8 mouse cellular contexts compared by ENCODE assay signal in genomic region chr19:36705286-36706146, GRCm38 (mm10). TPM values are rescaled to one million over a fixed set of nuclear protein-coding genes. Genes with fewer than 3 reads are reported as not detected.
DNase-seq lines count a peak whose midpoint lies in the region; ATAC-seq lines count a peak whose summit lies in the region.

No protein-coding gene starts in this region.

- H3K27me3 ChIP-seq in limb, embryonic 12.5 days: no peaks in the 10 kb centered on the region
- H3K27me3 ChIP-seq in limb, embryonic 10.5 days (ENCODE audit: low read depth, poor library complexity, severe bottlenecking): no peaks in the 10 kb centered on the region
- no peaks in the 10 kb centered on the region for H3K27me3 ChIP-seq in forebrain, embryonic 14.5 days (replicated peaks; ENCODE audit: control insufficient read depth, insufficient read depth, low read length)
- H3K27me3 ChIP-seq in hindbrain, embryonic 16.5 days (replicated peaks; ENCODE audit: control insufficient read depth, insufficient read depth, low read length): no peaks in the 10 kb centered on the region
- H3K27me3 ChIP-seq in midbrain, embryonic 15.5 days (replicated peaks): no peaks in the 10 kb centered on the region

- WGBS in limb, embryonic 12.5 days: 79% methylated on average over 17 of the region's 17 CpGs
- 87% methylated on average over 17 of the region's 17 CpGs for WGBS in limb, embryonic 10.5 days
- WGBS in forebrain, embryonic 14.5 days: 59% methylated on average over 17 of the region's 17 CpGs
- WGBS in hindbrain, embryonic 16.5 days: 69% methylated on average over 17 of the region's 17 CpGs
- 76% methylated on average over 17 of the region's 17 CpGs for WGBS in midbrain, embryonic 15.5 days

- no peak overlapping the region for H3K9ac ChIP-seq in limb, embryonic 12.5 days (replicated peaks)
- H3K9ac ChIP-seq in forebrain, embryonic 14.5 days (ENCODE audit: low read length): no peak overlapping the region
- H3K9ac ChIP-seq in hindbrain, embryonic 16.5 days (ENCODE audit: low read depth, low read length): no peak overlapping the region
- H3K9ac ChIP-seq in midbrain, embryonic 15.5 days: no peak overlapping the region

- H3K4me2 ChIP-seq in limb, embryonic 12.5 days: no peak overlapping the region
- H3K4me2 ChIP-seq in forebrain, embryonic 14.5 days (ENCODE audit: low read length): no peak overlapping the region
- H3K4me2 ChIP-seq in hindbrain, embryonic 16.5 days (ENCODE audit: low read length): no peak overlapping the region; the same call in 1 of the 2 replicates
- no peak overlapping the region for H3K4me2 ChIP-seq in midbrain, embryonic 15.5 days

- H3K36me3 ChIP-seq in limb, embryonic 12.5 days: no peaks in the 10 kb centered on the region
- no peaks in the 10 kb centered on the region for H3K36me3 ChIP-seq in limb, embryonic 10.5 days
- no peaks in the 10 kb centered on the region for H3K36me3 ChIP-seq in forebrain, embryonic 14.5 days (ENCODE audit: control insufficient read depth, insufficient read depth, low read length)
- no peaks in the 10 kb centered on the region for H3K36me3 ChIP-seq in hindbrain, embryonic 16.5 days (ENCODE audit: control insufficient read depth, insufficient read depth, low read length)
- H3K36me3 ChIP-seq in midbrain, embryonic 15.5 days (replicated peaks): no peaks in the 10 kb centered on the region

- H3K4me3 ChIP-seq in limb, embryonic 12.5 days (replicated peaks): no peak overlapping the region
- H3K4me3 ChIP-seq in limb, embryonic 10.5 days: no peak overlapping the region
- H3K4me3 ChIP-seq in forebrain, embryonic 14.5 days (ENCODE audit: low read depth, low read length): no peak overlapping the region
- no peak overlapping the region for H3K4me3 ChIP-seq in hindbrain, embryonic 16.5 days (ENCODE audit: low read length)
- no peak overlapping the region for H3K4me3 ChIP-seq in midbrain, embryonic 15.5 days

- H3K9me3 ChIP-seq in limb, embryonic 12.5 days: 0 out of 2 replicates have a peak, but pooled peaks cover 4% of the 10 kb centered on the region
- H3K9me3 ChIP-seq in limb, embryonic 10.5 days (replicated peaks): no peaks in the 10 kb centered on the region
- no peaks in the 10 kb centered on the region for H3K9me3 ChIP-seq in forebrain, embryonic 14.5 days (replicated peaks; ENCODE audit: control insufficient read depth, low read length)
- peaks cover 7% of the 10 kb centered on the region for H3K9me3 ChIP-seq in hindbrain, embryonic 16.5 days (ENCODE audit: control insufficient read depth, low read length)
- H3K9me3 ChIP-seq in midbrain, embryonic 15.5 days: no peaks in the 10 kb centered on the region

- ATAC-seq in limb, embryonic 12.5 days (ENCODE audit: insufficient number of reproducible peaks, insufficient read depth, low FRiP score, low TSS enrichment, low read depth): no peak
- ATAC-seq in forebrain, embryonic 14.5 days: peak; percentile 69
- ATAC-seq in hindbrain, embryonic 16.5 days: peak; percentile 94
- peak; percentile 69 for ATAC-seq in midbrain, embryonic 15.5 days (replicated peaks)
- no peak for ATAC-seq in megakaryocyte, adult 5-6 weeks (ENCODE audit: poor library complexity, severe bottlenecking)

- 0 out of 2 replicates have a peak overlapping the region, but pooled peaks have one; percentile 12 for H3K27ac ChIP-seq in limb, embryonic 12.5 days
- no peak overlapping the region for H3K27ac ChIP-seq in limb, embryonic 10.5 days
- no peak overlapping the region for H3K27ac ChIP-seq in forebrain, embryonic 14.5 days (ENCODE audit: low read depth, low read length)
- H3K27ac ChIP-seq in hindbrain, embryonic 16.5 days (ENCODE audit: low read depth, low read length): peak overlapping the region; percentile 75
- peak overlapping the region; percentile 29; the same call in 1 of the 2 replicates for H3K27ac ChIP-seq in midbrain, embryonic 15.5 days

- H3K4me1 ChIP-seq in limb, embryonic 12.5 days (replicated peaks): 0 out of 2 replicates have a peak, but pooled peaks cover 3% of the 10 kb centered on the region
- no peaks in the 10 kb centered on the region for H3K4me1 ChIP-seq in limb, embryonic 10.5 days
- no peaks in the 10 kb centered on the region for H3K4me1 ChIP-seq in forebrain, embryonic 14.5 days (ENCODE audit: control insufficient read depth, insufficient read depth, low read length)
- H3K4me1 ChIP-seq in hindbrain, embryonic 16.5 days (ENCODE audit: control insufficient read depth, insufficient read depth, low read depth, low read length): no peaks in the 10 kb centered on the region; the same call in none of the 2 replicates
- H3K4me1 ChIP-seq in midbrain, embryonic 15.5 days: no peaks in the 10 kb centered on the region

- no peak for DNase-seq in limb, embryonic 10.5 days (ENCODE audit: low spot score)
- DNase-seq in forebrain, embryonic 14.5 days (ENCODE audit: low spot score): peak; percentile 80
- no peak for DNase-seq in right cerebral cortex, adult 18-20 months
- no peak for DNase-seq in right cerebral cortex, postnatal 14 days

RNA-seq across cellular contexts. Expression of gene Ppp1r3c, which starts 30.9 kb away (rescaled TPM):
- 4.0 and 4.3 TPM in 2 replicates for polyA plus RNA-seq in limb, embryonic 12.5 days (2016; fragmentation: Nextera tagmentation; extraction: Ambion mirVana)
- 1.2 and 1.8 TPM in 2 replicates for polyA plus RNA-seq in limb, embryonic 10.5 days (2016; fragmentation: Nextera tagmentation; extraction: Ambion mirVana)
- polyA plus RNA-seq in forebrain, embryonic 14.5 days (2014; fragmentation: Nextera tagmentation; extraction: Ambion mirVana): 8.9 and 9.3 TPM in 2 replicates
- polyA plus RNA-seq in hindbrain, embryonic 16.5 days (2015; fragmentation: Nextera tagmentation; extraction: Ambion mirVana): 27.2 and 30.6 TPM in 2 replicates
- polyA plus RNA-seq in midbrain, embryonic 15.5 days (2015; fragmentation: Nextera tagmentation; extraction: Ambion mirVana): 15.6 and 17.3 TPM in 2 replicates
- total RNA-seq in megakaryocyte, adult 5-6 weeks (2015): not detected in 2 replicates
- total RNA-seq in megakaryocyte, adult 5-6 weeks (2017): not detected in 2 replicates

Comparison
In these comparisons a context has a peak if more than half of its experiments do, and no peak if none do; other contexts are left out.
1. H3K27ac ChIP-seq: peak in limb, embryonic 12.5 days (single experiment), hindbrain, embryonic 16.5 days (single experiment) and midbrain, embryonic 15.5 days (single experiment); none in limb, embryonic 10.5 days (single experiment) and forebrain, embryonic 14.5 days (single experiment).
2. ATAC-seq: peak in forebrain, embryonic 14.5 days (single experiment), hindbrain, embryonic 16.5 days (single experiment) and midbrain, embryonic 15.5 days (single experiment); none in limb, embryonic 12.5 days (single experiment) and megakaryocyte, adult 5-6 weeks (single experiment).